Mouse (Mus musculus): Measurements from ENCODE around the gene Trim39.

Trim39 gene

DNA sequence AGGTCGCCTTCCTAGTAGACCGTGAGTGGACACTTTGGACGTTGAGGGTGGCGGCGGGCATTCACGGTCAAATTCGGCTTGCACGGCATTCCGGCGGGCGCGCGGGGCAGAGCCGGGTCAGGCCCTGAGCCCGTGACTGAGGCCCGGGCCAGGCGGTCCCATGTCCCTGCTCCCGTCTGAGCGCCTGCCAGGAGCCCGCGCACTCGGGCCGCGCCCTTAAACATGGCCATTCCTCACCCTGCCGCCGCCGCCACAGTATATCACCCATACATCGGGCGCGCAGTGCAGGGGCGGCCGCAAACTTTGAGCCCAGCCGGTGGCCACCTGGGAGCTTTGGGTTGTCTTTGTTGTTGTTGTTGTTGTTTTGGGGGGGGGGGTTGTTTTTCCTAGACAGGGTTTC is 23.2 kb downstream of the Trim39 start:
- DNase-seq (ENCODE audit: low spot score in 2 of 2), result no peak

DNA sequence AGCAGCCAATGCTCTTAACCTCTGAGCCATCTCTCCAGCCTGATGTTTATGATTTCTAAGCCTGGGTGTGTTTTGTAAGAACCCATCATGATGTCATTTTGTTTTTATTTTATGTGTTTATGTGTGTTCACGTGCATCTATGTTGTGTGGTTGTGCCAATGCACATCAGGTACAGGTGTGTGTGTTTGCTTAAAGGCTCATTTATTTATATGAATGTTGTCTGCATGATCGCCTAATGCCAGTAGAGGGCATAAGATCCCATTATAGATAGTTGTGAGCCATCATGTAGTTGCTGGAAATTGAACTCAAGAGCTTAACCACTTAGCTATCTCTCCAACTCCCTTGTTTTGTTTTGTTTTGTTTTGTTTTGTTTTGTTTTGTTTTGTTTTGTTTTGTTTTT is 26.3 kb downstream of the Trim39 start:
- no peak for DNase-seq (ENCODE audit: low spot score in 2 of 2)

DNA sequence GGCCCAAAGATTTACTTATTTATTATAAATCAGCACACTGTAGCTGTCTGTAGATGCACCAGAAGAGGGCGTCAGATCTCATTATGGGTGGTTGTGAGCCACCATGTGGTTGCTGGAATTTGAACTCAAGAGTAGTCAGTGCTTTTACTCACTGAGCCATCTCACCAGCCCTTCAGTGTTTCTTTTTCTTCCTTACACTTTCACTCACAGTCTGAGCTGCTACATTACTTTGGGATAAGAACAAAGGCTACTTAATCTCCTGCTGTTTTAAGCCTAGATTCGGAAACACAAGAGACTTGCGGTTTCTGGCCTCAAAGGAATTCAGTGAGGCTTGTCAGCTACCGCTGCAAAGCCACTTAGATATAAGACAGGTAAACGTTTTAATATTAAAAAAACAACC is 28.0 kb downstream of the Trim39 start:
- no peak for DNase-seq (ENCODE audit: low spot score in 2 of 2)

DNA sequence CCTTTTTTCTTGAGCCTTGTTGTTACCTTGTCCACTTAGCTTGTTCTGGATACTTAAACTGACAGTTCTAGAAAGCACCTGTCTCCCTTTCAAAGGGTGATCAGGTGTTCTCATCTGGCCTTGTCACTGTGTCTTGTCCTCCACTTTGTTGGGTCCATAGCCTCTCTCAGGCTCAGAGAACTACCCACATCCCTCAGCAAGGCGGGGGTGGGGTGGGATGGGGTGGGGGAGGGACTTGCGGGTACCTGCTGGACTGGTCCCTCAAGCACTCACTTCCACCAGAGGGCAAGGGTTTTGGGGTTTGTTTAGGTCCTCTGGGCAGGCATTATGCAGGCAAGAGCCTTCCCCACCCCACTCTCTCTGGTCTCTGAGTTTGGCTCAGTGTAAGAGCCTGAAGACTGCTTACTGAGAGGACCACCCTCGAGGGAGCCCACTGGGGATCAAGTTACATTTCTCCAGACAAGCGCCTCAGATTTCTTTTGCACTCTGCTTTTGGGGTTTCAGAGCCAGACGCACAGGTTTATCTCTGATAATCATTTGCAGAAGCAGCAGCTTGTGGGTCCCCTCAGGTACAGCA is 31.3 kb downstream of the Trim39 start:
- DNase-seq (ENCODE audit: low spot score in 2 of 2), result no peak

DNA sequence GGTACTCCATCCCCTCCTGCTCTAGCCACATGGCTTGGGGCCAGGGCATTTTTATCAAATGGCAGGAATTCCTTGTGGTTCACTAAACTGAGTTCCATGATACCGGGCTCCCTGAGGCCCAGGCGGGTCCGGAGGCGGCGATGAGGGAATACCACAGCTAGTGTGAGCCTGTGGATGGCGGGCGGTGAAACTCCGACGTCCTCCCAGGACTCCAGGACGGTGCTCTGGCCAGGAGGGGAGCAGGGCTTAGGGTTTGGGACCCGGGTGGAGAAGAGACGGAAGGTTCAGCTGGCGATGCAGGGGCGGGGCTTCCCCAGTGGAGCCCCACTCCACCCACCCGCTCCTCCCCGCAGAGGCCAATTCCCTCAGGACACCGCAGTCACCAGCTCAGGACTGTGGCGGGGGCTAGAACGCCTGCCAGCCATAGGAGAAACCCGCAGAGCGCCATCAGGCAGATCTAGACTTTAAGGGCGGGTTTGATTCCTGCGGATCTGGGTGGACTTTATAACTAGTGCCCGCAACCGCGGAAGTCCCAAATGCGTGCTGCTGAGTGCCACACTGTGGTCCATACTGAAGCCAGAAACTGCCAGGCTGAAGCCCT is 34.6 kb downstream of the Trim39 start:
- DNase-seq (ENCODE audit: low spot score in 2 of 2), result peak in 1 of 2 experiments; percentile 23

DNA sequence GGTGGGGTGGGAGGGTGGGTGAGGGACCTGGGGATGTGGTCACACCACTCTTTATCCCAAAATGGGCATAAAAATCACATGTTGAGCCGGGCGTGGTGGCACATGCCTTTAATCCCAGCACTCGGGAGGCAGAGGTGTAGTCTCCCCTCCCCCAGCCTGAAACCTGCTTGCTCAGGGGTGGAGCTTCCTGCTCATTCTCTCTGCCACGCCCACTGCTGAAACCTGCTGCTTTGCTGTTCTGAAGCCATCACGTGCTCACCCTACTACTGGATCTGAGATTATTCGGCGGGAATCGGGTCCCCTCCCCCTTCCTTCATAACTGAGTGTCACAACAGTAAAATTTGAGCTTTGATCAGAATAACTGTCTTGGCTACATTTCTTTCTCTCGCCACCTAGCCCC is 36.7 kb downstream of the Trim39 start:
- peak; percentile 24 to 33 for DNase-seq (ENCODE audit: low spot score in 2 of 2)

DNA sequence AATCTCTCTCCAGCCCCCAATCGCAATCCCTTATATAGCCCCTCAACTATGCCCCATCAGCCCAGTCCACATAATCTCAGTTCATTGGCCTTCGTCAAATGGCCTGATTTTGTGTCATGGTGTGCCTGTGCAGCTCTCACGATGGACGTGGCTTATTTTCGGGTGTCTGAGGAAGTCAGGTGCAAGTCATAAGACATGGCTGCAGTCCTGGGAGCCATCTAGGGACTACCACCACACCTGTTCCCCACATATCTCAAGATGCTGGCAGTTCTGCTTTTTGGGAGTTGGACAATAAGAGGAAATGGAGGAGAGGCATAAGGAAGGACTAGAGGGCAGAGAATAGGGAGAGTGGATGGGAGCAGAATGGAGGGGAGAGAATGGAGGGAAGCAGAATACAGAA is 38.5 kb downstream of the Trim39 start:
- DNase-seq (ENCODE audit: low spot score in 2 of 2), result no peak

DNA sequence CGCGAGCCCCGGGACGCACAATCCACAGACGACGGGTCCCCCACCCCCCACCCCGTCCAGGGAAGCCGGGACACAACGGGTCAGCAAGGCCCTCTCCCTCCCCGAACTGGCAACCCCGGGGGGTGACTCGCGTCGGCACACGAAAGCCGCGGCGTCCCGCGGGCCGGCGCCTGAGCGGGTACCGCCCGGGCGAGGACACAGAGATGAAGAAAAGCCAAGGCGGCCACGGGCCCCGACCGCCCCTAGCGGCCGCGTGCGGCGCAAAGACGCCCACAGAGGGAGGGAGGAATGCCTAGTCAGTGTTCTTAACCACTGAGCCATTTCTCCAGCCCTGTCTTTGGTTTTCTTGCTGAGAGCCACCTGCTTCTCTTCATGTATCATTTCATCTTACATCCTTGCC is 40.7 kb downstream of the Trim39 start:
- peak; percentile 57 to 75 for DNase-seq (ENCODE audit: low spot score in 2 of 2)

DNA sequence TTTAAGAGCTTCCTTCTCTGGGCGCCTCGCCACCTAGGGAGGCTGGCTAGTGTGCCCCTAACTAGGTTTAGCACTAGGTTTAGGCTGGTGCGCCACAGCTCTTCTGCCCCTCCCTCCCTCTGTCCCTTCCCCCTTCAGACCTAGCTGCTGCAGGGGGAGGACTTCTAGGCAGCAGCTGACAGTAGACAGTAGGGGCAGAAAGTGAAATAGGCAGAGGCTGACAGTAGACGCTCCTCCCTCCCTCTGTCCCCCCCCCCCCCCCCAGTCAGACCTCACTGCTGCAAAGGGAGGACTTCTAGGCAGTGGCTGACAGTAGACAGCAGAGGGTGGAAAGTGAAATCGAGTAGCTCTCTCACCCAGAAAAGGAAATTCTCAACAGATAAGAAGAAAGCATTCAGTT is 43.0 kb downstream of the Trim39 start:
- DNase-seq (ENCODE audit: low spot score in 2 of 2), result no peak

DNA sequence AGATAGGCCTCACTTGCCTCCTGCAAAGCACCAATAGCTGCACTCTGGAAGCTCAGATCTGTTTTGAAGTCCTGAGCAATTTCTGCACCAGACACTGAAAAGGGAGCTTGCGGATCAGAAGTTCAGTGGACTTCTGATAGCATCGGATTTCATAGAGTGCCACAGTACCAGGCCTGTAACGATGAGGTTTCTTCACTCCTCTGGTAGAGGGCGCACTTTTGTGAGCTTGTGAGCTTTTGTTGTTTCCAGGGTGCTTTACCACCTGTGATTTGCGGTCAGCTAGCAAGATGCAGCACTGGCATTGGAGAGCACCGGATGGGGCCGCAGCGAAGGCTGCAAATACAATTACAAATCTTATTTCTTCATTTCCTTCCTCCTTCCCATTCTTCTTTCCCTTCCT is 45.1 kb downstream of the Trim39 start:
- no peak for DNase-seq (ENCODE audit: low spot score in 2 of 2)

DNA sequence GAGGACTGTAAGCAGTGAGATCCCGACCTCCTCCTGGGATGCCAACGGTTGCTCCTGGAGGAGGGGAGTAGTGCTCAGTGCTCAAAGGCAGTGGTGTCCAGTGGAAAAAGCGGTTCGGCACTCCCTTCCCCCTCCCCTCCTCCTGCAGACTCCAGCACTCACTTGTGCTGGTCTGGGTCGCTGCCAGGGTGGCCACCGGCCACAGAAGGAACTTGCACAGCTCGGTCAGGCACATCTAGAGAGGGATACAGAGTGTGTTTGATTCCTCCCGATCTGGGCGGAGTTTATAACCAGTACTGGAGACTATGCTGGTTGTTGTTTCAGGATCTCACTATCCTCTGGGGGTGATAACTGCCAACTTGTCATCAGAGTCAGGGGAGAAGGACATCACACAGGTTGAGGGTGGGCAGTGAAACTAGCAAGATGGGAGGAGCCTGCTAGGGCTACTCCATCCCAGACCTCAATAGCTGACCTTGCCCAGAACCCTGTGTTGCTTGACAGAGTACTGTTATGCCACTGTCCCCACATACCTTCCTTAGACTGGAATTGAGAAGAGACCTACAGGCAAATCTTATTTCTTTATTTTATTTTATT is 46.7 kb downstream of the Trim39 start:
- DNase-seq (ENCODE audit: low spot score in 2 of 2), result no peak

DNA sequence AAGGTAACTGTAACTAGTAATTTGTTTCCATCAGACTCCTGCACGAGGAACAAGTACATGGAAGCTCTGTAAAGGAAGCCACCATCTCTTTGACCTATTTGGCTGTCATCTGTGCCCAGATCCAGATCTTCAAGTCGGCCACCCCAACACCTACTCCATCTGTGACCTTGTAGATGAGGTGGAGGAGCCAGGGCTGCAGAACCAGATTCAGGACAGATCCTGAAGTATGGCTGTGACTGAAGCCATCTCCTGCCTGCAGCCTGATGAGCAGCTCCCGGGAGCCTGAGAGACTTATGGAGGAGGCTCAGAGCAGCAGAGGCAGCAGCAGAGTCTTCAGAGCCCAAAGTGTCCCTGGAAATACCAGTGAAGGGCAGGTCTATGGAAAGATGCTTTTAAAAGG is 47.6 kb downstream of the Trim39 start:
- no peak for DNase-seq (ENCODE audit: low spot score in 2 of 2)

DNA sequence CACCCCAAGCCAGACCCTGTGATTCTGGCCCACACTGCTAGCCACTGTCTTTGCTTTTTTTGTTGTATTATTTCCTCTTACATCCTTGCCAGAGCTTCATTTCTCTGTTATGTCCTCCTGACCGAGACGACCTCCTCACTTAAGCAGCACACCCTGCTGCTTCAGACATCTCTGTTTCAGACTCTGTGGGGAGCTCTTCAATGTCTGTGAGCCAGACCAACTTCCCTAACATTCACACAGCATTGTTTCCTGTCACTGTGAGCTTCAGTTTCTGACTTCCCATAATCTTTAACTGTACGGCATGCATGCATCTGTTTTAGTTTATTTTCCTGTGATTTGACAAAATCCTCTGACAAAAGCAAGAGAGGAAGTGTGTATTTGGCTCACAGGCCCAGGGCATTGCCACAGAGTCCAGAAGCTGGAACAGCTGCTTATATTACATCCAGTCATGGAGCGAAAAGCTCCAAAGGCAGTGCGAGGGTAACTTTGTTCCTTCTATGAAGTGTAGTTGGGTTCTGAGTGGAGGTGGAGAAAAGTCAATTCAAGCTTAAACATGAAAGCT is 53.4 kb downstream of the Trim39 start:
- DNase-seq (ENCODE audit: low spot score in 2 of 2), result no peak

DNA sequence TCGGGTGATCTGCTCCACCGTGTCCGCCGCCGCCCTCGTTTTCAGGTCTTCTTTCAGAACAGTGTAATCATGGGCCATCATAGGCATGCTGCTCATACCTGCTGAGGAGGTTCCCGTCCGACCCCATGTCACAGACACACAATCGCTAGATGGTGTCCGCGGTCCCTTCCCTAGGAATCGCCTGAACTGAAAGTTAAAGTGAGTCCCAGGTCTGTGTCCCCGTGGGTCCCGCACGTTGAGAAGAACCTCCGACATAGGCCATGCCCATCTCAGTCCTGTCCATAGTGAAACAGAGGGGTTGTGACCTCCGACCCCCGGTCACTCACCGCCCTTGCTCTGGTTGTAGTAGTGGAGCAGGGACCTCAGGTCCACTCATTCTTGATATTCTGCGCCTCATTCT is 56.5 kb downstream of the Trim39 start:
- no peak for DNase-seq (ENCODE audit: low spot score in 2 of 2)
